ENCODE assay signal across 14 mouse cellular contexts in genomic region chr5:134275021-134275420, GRCm38 (mm10). TPM values are rescaled to one million over a fixed set of nuclear protein-coding genes. Genes with fewer than 3 reads are reported as not detected.
DNase-seq lines count a peak whose midpoint lies in the region; ATAC-seq lines count a peak whose summit lies in the region.
"Had no signal": no experiment of that assay in that cellular context is flagged by ENCODE, and none has a peak within 500 bp of the region (broad histone marks: within the 10 kb centered on the region; RNA-seq: fewer than 3 reads in every experiment).

No protein-coding gene starts in this region.

- H3K4me1 ChIP-seq in heart, embryonic 12.5 days (replicated peaks), result no peaks in the 10 kb centered on the region
- H3K4me1 ChIP-seq: embryonic facial prominence, embryonic 10.5 days; lung, embryonic 15.5 days; midbrain, embryonic 10.5 days had no signal

- H3K27me3 ChIP-seq in heart, embryonic 12.5 days (replicated peaks), result no peaks in the 10 kb centered on the region
- H3K27me3 ChIP-seq: limb, embryonic 15.5 days; lung, embryonic 15.5 days had no signal

- no peak for ATAC-seq in heart, embryonic 12.5 days (ENCODE audit: insufficient number of reproducible peaks, low FRiP score)
- ATAC-seq in megakaryocyte-erythroid progenitor cell, adult 5-6 weeks (replicated peaks; ENCODE audit: low FRiP score, low TSS enrichment, poor library complexity, severe bottlenecking), result no peak

- peak; percentile 31 for DNase-seq in heart, adult 8-10 months (ENCODE audit: low spot score)
- DNase-seq in right cerebral cortex, postnatal 25 days, result peak; percentile 21
- no peak for DNase-seq in right cerebral cortex, adult 2 months (ENCODE audit: low spot score in 2 of 2)
- peak; percentile 83 for DNase-seq in kidney, adult 9 months
- DNase-seq in ovary, postnatal 14 days (ENCODE audit: low spot score), result no peak
- DNase-seq in urinary bladder, postnatal 4 days (ENCODE audit: low spot score in 2 of 2), result no peak
- DNase-seq: cerebellum, adult 9-11 months had no signal

- peaks cover 91% of the 10 kb centered on the region for H3K36me3 ChIP-seq in heart, embryonic 12.5 days

- H3K9ac ChIP-seq in heart, embryonic 12.5 days, result no peak overlapping the region
- H3K9ac ChIP-seq: limb, embryonic 15.5 days; lung, embryonic 15.5 days had no signal

- no peak overlapping the region for H3K4me2 ChIP-seq in heart, embryonic 12.5 days
- H3K4me2 ChIP-seq: limb, embryonic 15.5 days; lung, embryonic 15.5 days had no signal

- H3K4me3 ChIP-seq in heart, embryonic 12.5 days, result no peak overlapping the region
- H3K4me3 ChIP-seq: embryonic facial prominence, embryonic 10.5 days; limb, embryonic 15.5 days; lung, embryonic 15.5 days; midbrain, embryonic 10.5 days; myocyte had no signal

- WGBS in heart, embryonic 12.5 days, result 75% methylated on average over 11 of the region's 11 CpGs

- no peaks in the 10 kb centered on the region for H3K9me3 ChIP-seq in heart, embryonic 12.5 days (replicated peaks)
- H3K9me3 ChIP-seq: embryonic facial prominence, embryonic 10.5 days; limb, embryonic 15.5 days; lung, embryonic 15.5 days; midbrain, embryonic 10.5 days had no signal

- H3K27ac ChIP-seq in heart, embryonic 12.5 days (ENCODE audit: poor library complexity, severe bottlenecking), result no peak overlapping the region
- H3K27ac ChIP-seq: embryonic facial prominence, embryonic 10.5 days; limb, embryonic 15.5 days; lung, embryonic 15.5 days; midbrain, embryonic 10.5 days had no signal

RNA-seq across cellular contexts. Expression of gene Gtf2i, which starts 39.5 kb away (rescaled TPM):
- total RNA-seq in heart, adult 8-10 months (2022), result 100 to 1,000 TPM; 183 to 210 (median 205) TPM
- 157 and 165 TPM in 2 replicates for polyA plus RNA-seq in heart, embryonic 12.5 days (2016; fragmentation: Nextera tagmentation; extraction: Ambion mirVana)
- 107 and 116 TPM in 2 replicates for total RNA-seq in megakaryocyte-erythroid progenitor cell, adult 5-6 weeks (2014; fragmentation: Nextera tagmentation)
- total RNA-seq in megakaryocyte-erythroid progenitor cell, adult 5-6 weeks (2017), result 42.8 and 45.5 TPM in 2 replicates

RNA-seq across cellular contexts. Expression of gene Ncf1, which starts 45.6 kb away (rescaled TPM):
- 10 to 100 TPM in 1 of 4 experiments, 1 to 10 TPM in 3; 2.8 to 10.1 (median 3.9) TPM for total RNA-seq in heart, adult 8-10 months (2022)
- 2.0 and 2.2 TPM in 2 replicates for polyA plus RNA-seq in heart, embryonic 12.5 days (2016; fragmentation: Nextera tagmentation; extraction: Ambion mirVana)
- total RNA-seq in megakaryocyte-erythroid progenitor cell, adult 5-6 weeks (2014; fragmentation: Nextera tagmentation), result 1.7 and 12.8 TPM in 2 replicates
- 3.3 and 3.9 TPM in 2 replicates for total RNA-seq in megakaryocyte-erythroid progenitor cell, adult 5-6 weeks (2017)

Comparison
In these comparisons a context has a peak if more than half of its experiments do, and no peak if none do; other contexts are left out.
1. DNase-seq: peak in heart, adult 8-10 months (single experiment), right cerebral cortex, postnatal 25 days (single experiment) and kidney, adult 9 months (single experiment); none in right cerebral cortex, adult 2 months (0 of 2), ovary, postnatal 14 days (single experiment) and urinary bladder, postnatal 4 days (0 of 2).